Mouse (Mus musculus): ENCODE measurements around the gene Tac4. TPM values are rescaled to one million over a fixed set of nuclear protein-coding genes. Genes with fewer than 3 reads are reported as not detected.

The Tac4 gene
- polyA plus RNA-seq, 1 experiment from 2014 or later = 0.20 TPM

- Histone ChIP-seq H3K4me2 (ENCODE audit: low read depth, severe bottlenecking) (peak overlapping the region; percentile 59), H3K36me3 (ENCODE audit: control insufficient read depth, insufficient read depth, low read length) (peaks cover 1% of the 10 kb centered on the region; the same call in 1 of the 2 replicates), H3K4me3 (ENCODE audit: low read depth, low read length) (peak overlapping the region; percentile 74), H3K27ac (replicated peaks; ENCODE audit: low read depth, low read length) (0 out of 2 replicates have a peak overlapping the region, but pooled peaks have one; percentile 16), H3K9me3 (ENCODE audit: control insufficient read depth, low read length) (no peaks in the 10 kb centered on the region), H3K4me1 (ENCODE audit: control insufficient read depth, insufficient read depth, low read length) (peaks cover 6% of the 10 kb centered on the region; the same call in 1 of the 2 replicates), H3K27me3 (ENCODE audit: control insufficient read depth, insufficient read depth, low read length) (no peaks in the 10 kb centered on the region), H3K9ac (ENCODE audit: low read length) (peak overlapping the region; percentile 75)
- no peak for DNase-seq (ENCODE audit: low spot score)
- WGBS = 6% methylated on average over 17 of the region's 17 CpGs
- peak; percentile 5; the same call in 1 of the 2 replicates for ATAC-seq (ENCODE audit: insufficient number of reproducible peaks, low FRiP score, low TSS enrichment, low read depth)
Measured at GRCm38 (mm10) chr11:95310648-95311424, 49.5 kb downstream of the Tac4 start.

- H3K4me1 ChIP-seq (ENCODE audit: control insufficient read depth, insufficient read depth, low read length) = peaks cover 6% of the 10 kb centered on the region; the same call in 1 of the 2 replicates
- no peaks in the 10 kb centered on the region for H3K36me3 ChIP-seq (ENCODE audit: control insufficient read depth, insufficient read depth, low read length)
- no peak overlapping the region for H3K27ac ChIP-seq (replicated peaks; ENCODE audit: low read depth, low read length)
- H3K4me3 ChIP-seq (ENCODE audit: low read depth, low read length) = peak overlapping the region; percentile 74; the same call in 1 of the 2 replicates
- peak overlapping the region; percentile 59; the same call in 1 of the 2 replicates for H3K4me2 ChIP-seq (ENCODE audit: low read depth, severe bottlenecking)
- H3K9ac ChIP-seq (ENCODE audit: low read length) = no peak overlapping the region
- WGBS = 35% methylated on average over 5 of the region's 5 CpGs
- H3K9me3 ChIP-seq (ENCODE audit: control insufficient read depth, low read length) = no peaks in the 10 kb centered on the region
- no peak for ATAC-seq (ENCODE audit: insufficient number of reproducible peaks, low FRiP score, low TSS enrichment, low read depth)
- no peaks in the 10 kb centered on the region for H3K27me3 ChIP-seq (ENCODE audit: control insufficient read depth, insufficient read depth, low read length)
- DNase-seq (ENCODE audit: low spot score) = no peak
Measured at GRCm38 (mm10) chr11:95311425-95311807, 50.1 kb downstream of the Tac4 start.

GRCm38 (mm10) chr11:95315215-95315955 lies 54.1 kb downstream of the Tac4 start:
- DNase-seq (ENCODE audit: low spot score) (no peak), ATAC-seq (ENCODE audit: insufficient number of reproducible peaks, low FRiP score, low TSS enrichment, low read depth) (no peak)
- WGBS = 77% methylated on average over 7 of the region's 7 CpGs
- Histone ChIP-seq H3K9ac (ENCODE audit: low read length) (no peak overlapping the region), H3K27ac (replicated peaks; ENCODE audit: low read depth, low read length) (no peak overlapping the region), H3K4me3 (ENCODE audit: low read depth, low read length) (no peak overlapping the region), H3K27me3 (ENCODE audit: control insufficient read depth, insufficient read depth, low read length) (no peaks in the 10 kb centered on the region), H3K4me1 (ENCODE audit: control insufficient read depth, insufficient read depth, low read length) (peaks cover 4% of the 10 kb centered on the region; the same call in 1 of the 2 replicates), H3K4me2 (ENCODE audit: low read depth, severe bottlenecking) (no peak overlapping the region), H3K9me3 (ENCODE audit: control insufficient read depth, low read length) (no peaks in the 10 kb centered on the region), H3K36me3 (ENCODE audit: control insufficient read depth, insufficient read depth, low read length) (no peaks in the 10 kb centered on the region)

- 86% methylated on average over 9 of the region's 9 CpGs for WGBS
- Histone ChIP-seq H3K4me1 (ENCODE audit: control insufficient read depth, insufficient read depth, low read length) (no peaks in the 10 kb centered on the region), H3K27me3 (ENCODE audit: control insufficient read depth, insufficient read depth, low read length) (no peaks in the 10 kb centered on the region), H3K36me3 (ENCODE audit: control insufficient read depth, insufficient read depth, low read length) (no peaks in the 10 kb centered on the region), H3K9ac (ENCODE audit: low read length) (no peak overlapping the region), H3K9me3 (ENCODE audit: control insufficient read depth, low read length) (no peaks in the 10 kb centered on the region), H3K4me3 (ENCODE audit: low read depth, low read length) (no peak overlapping the region), H3K4me2 (ENCODE audit: low read depth, severe bottlenecking) (no peak overlapping the region), H3K27ac (replicated peaks; ENCODE audit: low read depth, low read length) (no peak overlapping the region)
- ATAC-seq (ENCODE audit: insufficient number of reproducible peaks, low FRiP score, low TSS enrichment, low read depth) (no peak), DNase-seq (ENCODE audit: low spot score) (no peak)
Measured at GRCm38 (mm10) chr11:95318116-95318515, 56.8 kb downstream of the Tac4 start.

Other genes starting within 250 kb of the Tac4 start
- gene Pdk2, start 220.2 kb upstream of the Tac4 start, polyA plus RNA-seq (2014; fragmentation: Nextera tagmentation; extraction: Ambion mirVana) = 19.3 and 20.1 TPM in 2 replicates
- 5.7 and 6.8 TPM in 2 replicates for gene Itga3, start 184.7 kb upstream of the Tac4 start, polyA plus RNA-seq (2014; fragmentation: Nextera tagmentation; extraction: Ambion mirVana)
- gene Dlx3, start 141.4 kb upstream of the Tac4 start, polyA plus RNA-seq (2014; fragmentation: Nextera tagmentation; extraction: Ambion mirVana) = 5.4 and 6.7 TPM in 2 replicates
- gene Dlx4, start 115.3 kb upstream of the Tac4 start, polyA plus RNA-seq (2014; fragmentation: Nextera tagmentation; extraction: Ambion mirVana) = 0.40 and 0.80 TPM in 2 replicates
- 80.4 and 84.7 TPM in 2 replicates for gene Kat7, start 48.7 kb downstream of the Tac4 start, polyA plus RNA-seq (2014; fragmentation: Nextera tagmentation; extraction: Ambion mirVana)
- gene Fam117a, start 75.5 kb downstream of the Tac4 start, polyA plus RNA-seq (2014; fragmentation: Nextera tagmentation; extraction: Ambion mirVana) = 16.8 and 17.0 TPM in 2 replicates
- 133 and 141 TPM in 2 replicates for gene Slc35b1, start 123.2 kb downstream of the Tac4 start, polyA plus RNA-seq (2014; fragmentation: Nextera tagmentation; extraction: Ambion mirVana)
- 112 and 114 TPM in 2 replicates for gene Spop, start 152.6 kb downstream of the Tac4 start, polyA plus RNA-seq (2014; fragmentation: Nextera tagmentation; extraction: Ambion mirVana)

Data from limb, embryonic 11.5 days (tissue).